In the genomic region with DNA sequence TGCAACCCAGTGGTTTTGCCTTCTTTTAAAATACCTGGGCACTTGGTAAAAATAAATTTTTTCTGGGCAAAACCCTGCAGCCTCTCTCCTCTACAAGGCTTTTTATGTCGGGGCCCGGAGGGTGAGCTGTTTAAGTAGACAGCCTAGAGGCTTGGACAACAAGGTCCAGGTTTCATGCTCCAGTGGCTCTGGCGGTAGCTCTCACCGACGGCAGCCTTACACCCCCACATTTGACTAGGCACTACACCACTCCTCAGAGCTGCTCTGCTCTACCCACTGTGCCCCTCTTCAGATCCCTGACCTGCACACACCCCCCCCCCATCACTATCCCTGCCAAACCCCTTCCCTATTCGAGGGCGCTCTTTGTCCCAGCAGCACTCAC, we compare ENCODE assay signal across 19 mouse cellular contexts.
"Had no signal": no experiment of that assay in that cellular context is flagged by ENCODE, and none has a peak within 500 bp of the region (broad histone marks: within the 10 kb centered on the region; RNA-seq: fewer than 3 reads in every experiment).

No protein-coding gene starts in this region.

- H3K4me2 ChIP-seq: intestine, embryonic 15.5 days; limb, embryonic 12.5 days; liver, embryonic 13.5 days; lung, embryonic 15.5 days; neural tube, embryonic 12.5 days; stomach, embryonic 15.5 days had no signal

- H3K4me1 ChIP-seq: intestine, embryonic 15.5 days; liver, embryonic 13.5 days; stomach, embryonic 15.5 days had no signal

- DNase-seq: kidney, adult 2 months; kidney, postnatal 36 days; liver; liver, embryonic 13.5 days; liver, postnatal 0 days; lung, postnatal 14 days; right cerebral cortex, postnatal 14 days; thymus, adult 2 months; thymus, postnatal 25 days had no signal

- H3K36me3 ChIP-seq: intestine, embryonic 15.5 days; limb, embryonic 12.5 days; liver, embryonic 13.5 days; lung, embryonic 15.5 days; neural tube, embryonic 12.5 days; stomach, embryonic 15.5 days had no signal

- H3K4me3 ChIP-seq: intestine, embryonic 15.5 days; layer of hippocampus, adult 2 months; limb, embryonic 12.5 days; liver, embryonic 13.5 days; lung, embryonic 15.5 days; megakaryocyte, embryonic 14.5 days; myocyte; neural tube, embryonic 12.5 days; stomach, embryonic 15.5 days had no signal

- H3K9ac ChIP-seq: intestine, embryonic 15.5 days; limb, embryonic 12.5 days; liver, embryonic 13.5 days; liver, postnatal 0 days; lung, embryonic 15.5 days; neural tube, embryonic 12.5 days; stomach, embryonic 15.5 days had no signal

- H3K27me3 ChIP-seq: intestine, embryonic 15.5 days; liver, embryonic 13.5 days; lung, embryonic 15.5 days; neural tube, embryonic 12.5 days; stomach, embryonic 15.5 days had no signal

- H3K27ac ChIP-seq: intestine, embryonic 15.5 days; kidney, postnatal 0 days; limb, embryonic 12.5 days; liver, embryonic 13.5 days; lung, embryonic 15.5 days; macrophage; neural tube, embryonic 12.5 days; stomach, embryonic 15.5 days had no signal

- H3K9me3 ChIP-seq: intestine, embryonic 15.5 days; limb, embryonic 12.5 days; liver, embryonic 13.5 days; lung, embryonic 15.5 days; megakaryocyte, embryonic 14.5 days; neural tube, embryonic 12.5 days; stomach, embryonic 15.5 days had no signal

- ATAC-seq: intestine, embryonic 15.5 days; liver, postnatal 0 days had no signal
